Mouse (Mus musculus) ES-E14 (cell line): ENCODE measurements around the gene Ank2.

Experiments used
- CHD2 ChIP-seq: IDR thresholded peaks from 2 replicates; pipeline ENCODE4 v1.6.1; 2014; ENCODE audit warnings: mild to moderate bottlenecking, low read depth, low read length, inconsistent platforms
- HCFC1 ChIP-seq: IDR thresholded peaks from 2 replicates; pipeline ENCODE4 v1.6.1; 2012; ENCODE audit warnings: low read length, inconsistent platforms, borderline replicate concordance; ENCODE audit not compliant: insufficient read depth
- MAFK ChIP-seq: IDR thresholded peaks from 2 replicates; pipeline ENCODE4 v1.6.1; 2014; ENCODE audit warnings: mild to moderate bottlenecking, low read depth, low read length, inconsistent platforms; ENCODE audit not compliant: insufficient read depth
- ZNF384 ChIP-seq: IDR thresholded peaks from 2 replicates; pipeline ENCODE4 v1.6.1; 2012; ENCODE audit warnings: low read depth, low read length, inconsistent platforms

GRCm38 (mm10) chr3:127350602-127351362 lies 148.4 kb downstream of the Ank2 start:
- TF ChIP-seq CHD2 (no peak), MAFK (no peak), ZNF384 (no peak), HCFC1 (no peak)
